Mouse (Mus musculus): ENCODE data around the gene Frmd5. TPM values are rescaled to one million over a fixed set of nuclear protein-coding genes. Genes with fewer than 3 reads are reported as not detected.
"Not testable (repeated sequence)": the region's sequence is repeated elsewhere in the genome, so short reads cannot be mapped to it uniquely, and the experiment has no call there.

Gene Frmd5
- polyA plus RNA-seq, 1 experiment from 2014 or later = 8.6 TPM

- no peak for ATAC-seq (ENCODE audit: insufficient number of reproducible peaks, insufficient read depth, low FRiP score, low read depth)
- Histone ChIP-seq H3K9me3 (ENCODE audit: control insufficient read depth, low read depth, low read length) (no peaks in the 10 kb centered on the region; the same call in 1 of the 2 replicates), H3K4me2 (replicated peaks; ENCODE audit: low read depth, low read length) (no peak overlapping the region), H3K9ac (replicated peaks; ENCODE audit: low read depth, low read length) (no peak overlapping the region), H3K27ac (ENCODE audit: low read length) (no peak overlapping the region), H3K4me1 (ENCODE audit: control insufficient read depth, insufficient read depth, low read length) (no peaks in the 10 kb centered on the region), H3K36me3 (ENCODE audit: control insufficient read depth, insufficient read depth, low read length) (no peaks in the 10 kb centered on the region), H3K4me3 (ENCODE audit: low read depth, low read length) (no peak overlapping the region), H3K27me3 (ENCODE audit: control insufficient read depth, insufficient read depth, low read length) (no peaks in the 10 kb centered on the region)
- WGBS = 56% methylated on average over 2 of the region's 2 CpGs
Observed at GRCm38 (mm10) chr2:121826189-121826588, 19.3 kb upstream of the Frmd5 start.

- 57% methylated on average over 5 of the region's 5 CpGs for WGBS
- Histone ChIP-seq H3K36me3 (ENCODE audit: control insufficient read depth, insufficient read depth, low read length) (no peaks in the 10 kb centered on the region), H3K4me2 (replicated peaks; ENCODE audit: low read depth, low read length) (no peak overlapping the region), H3K4me1 (ENCODE audit: control insufficient read depth, insufficient read depth, low read length) (no peaks in the 10 kb centered on the region), H3K4me3 (ENCODE audit: low read depth, low read length) (no peak overlapping the region), H3K27ac (ENCODE audit: low read length) (no peak overlapping the region), H3K27me3 (ENCODE audit: control insufficient read depth, insufficient read depth, low read length) (no peaks in the 10 kb centered on the region), H3K9me3 (ENCODE audit: control insufficient read depth, low read depth, low read length) (no peaks in the 10 kb centered on the region; the same call in 1 of the 2 replicates), H3K9ac (replicated peaks; ENCODE audit: low read depth, low read length) (no peak overlapping the region)
- no peak for ATAC-seq (ENCODE audit: insufficient number of reproducible peaks, insufficient read depth, low FRiP score, low read depth)
Observed at GRCm38 (mm10) chr2:121824653-121825052, 17.8 kb upstream of the Frmd5 start.

- Histone ChIP-seq H3K36me3 (ENCODE audit: control insufficient read depth, insufficient read depth, low read length) (no peaks in the 10 kb centered on the region), H3K4me2 (replicated peaks; ENCODE audit: low read depth, low read length) (no peak overlapping the region), H3K27ac (ENCODE audit: low read length) (no peak overlapping the region), H3K27me3 (ENCODE audit: control insufficient read depth, insufficient read depth, low read length) (no peaks in the 10 kb centered on the region), H3K4me3 (ENCODE audit: low read depth, low read length) (no peak overlapping the region), H3K9ac (replicated peaks; ENCODE audit: low read depth, low read length) (no peak overlapping the region), H3K4me1 (ENCODE audit: control insufficient read depth, insufficient read depth, low read length) (no peaks in the 10 kb centered on the region), H3K9me3 (ENCODE audit: control insufficient read depth, low read depth, low read length) (no peaks in the 10 kb centered on the region; the same call in 1 of the 2 replicates)
- ATAC-seq (ENCODE audit: insufficient number of reproducible peaks, insufficient read depth, low FRiP score, low read depth) = no peak
- 90% methylated on average over 7 of the region's 7 CpGs for WGBS
Observed at GRCm38 (mm10) chr2:121821787-121822186, 14.9 kb upstream of the Frmd5 start.

GRCm38 (mm10) chr2:121810876-121811275, 4.0 kb upstream of the Frmd5 start:
- 81% methylated on average over 6 of the region's 6 CpGs for WGBS

GRCm38 (mm10) chr2:121809126-121809525, 2.2 kb upstream of the Frmd5 start:
- no peaks in the 10 kb centered on the region for H3K36me3 ChIP-seq (ENCODE audit: control insufficient read depth, insufficient read depth, low read length)
- no peak overlapping the region for H3K9ac ChIP-seq (replicated peaks; ENCODE audit: low read depth, low read length)
- no peak for ATAC-seq (ENCODE audit: insufficient number of reproducible peaks, insufficient read depth, low FRiP score, low read depth)
- no peaks in the 10 kb centered on the region for H3K9me3 ChIP-seq (ENCODE audit: control insufficient read depth, low read depth, low read length)
- H3K4me3 ChIP-seq (ENCODE audit: low read depth, low read length) = no peak overlapping the region
- no peaks in the 10 kb centered on the region for H3K4me1 ChIP-seq (ENCODE audit: control insufficient read depth, insufficient read depth, low read length)
- WGBS = 82% methylated on average over 3 of the region's 3 CpGs
- 0 out of 2 replicates have a peak, but pooled peaks cover 9% of the 10 kb centered on the region for H3K27me3 ChIP-seq (ENCODE audit: control insufficient read depth, insufficient read depth, low read length)
- no peak overlapping the region for H3K4me2 ChIP-seq (replicated peaks; ENCODE audit: low read depth, low read length)
- H3K27ac ChIP-seq (ENCODE audit: low read length) = no peak overlapping the region

More at GRCm38 (mm10) chr2:121810876-121811275, 4.0 kb upstream of the Frmd5 start:
- ATAC-seq (ENCODE audit: insufficient number of reproducible peaks, insufficient read depth, low FRiP score, low read depth); H3K27me3 ChIP-seq (ENCODE audit: control insufficient read depth, insufficient read depth, low read length); H3K27ac ChIP-seq (ENCODE audit: low read length); H3K4me2 ChIP-seq (replicated peaks; ENCODE audit: low read depth, low read length); H3K9me3 ChIP-seq (ENCODE audit: control insufficient read depth, low read depth, low read length); H3K36me3 ChIP-seq (ENCODE audit: control insufficient read depth, insufficient read depth, low read length); H3K4me3 ChIP-seq (ENCODE audit: low read depth, low read length); H3K4me1 ChIP-seq (ENCODE audit: control insufficient read depth, insufficient read depth, low read length); H3K9ac ChIP-seq (replicated peaks; ENCODE audit: low read depth, low read length): not testable (repeated sequence)

GRCm38 (mm10) chr2:121806171-121806943, 530 bp downstream of the Frmd5 start:
- peak; percentile 77 for ATAC-seq (ENCODE audit: insufficient number of reproducible peaks, insufficient read depth, low FRiP score, low read depth)
- WGBS = under 1% methylated on average over 74 of the region's 90 CpGs
- peak overlapping the region; percentile 89 for H3K4me2 ChIP-seq (replicated peaks; ENCODE audit: low read depth, low read length)

GRCm38 (mm10) chr2:121799051-121799450, 7.8 kb downstream of the Frmd5 start:
- Histone ChIP-seq H3K9ac (replicated peaks; ENCODE audit: low read depth, low read length) (no peak overlapping the region), H3K9me3 (ENCODE audit: control insufficient read depth, low read depth, low read length) (no peaks in the 10 kb centered on the region), H3K4me2 (replicated peaks; ENCODE audit: low read depth, low read length) (no peak overlapping the region), H3K4me3 (ENCODE audit: low read depth, low read length) (no peak overlapping the region), H3K4me1 (ENCODE audit: control insufficient read depth, insufficient read depth, low read length) (no peaks in the 10 kb centered on the region), H3K27ac (ENCODE audit: low read length) (no peak overlapping the region), H3K27me3 (ENCODE audit: control insufficient read depth, insufficient read depth, low read length) (no peaks in the 10 kb centered on the region), H3K36me3 (ENCODE audit: control insufficient read depth, insufficient read depth, low read length) (no peaks in the 10 kb centered on the region)
- 90% methylated on average over 7 of the region's 7 CpGs for WGBS
- no peak for ATAC-seq (ENCODE audit: insufficient number of reproducible peaks, insufficient read depth, low FRiP score, low read depth)

More at GRCm38 (mm10) chr2:121806171-121806943, 530 bp downstream of the Frmd5 start:
- Histone ChIP-seq H3K4me3 (ENCODE audit: low read depth, low read length) (peak overlapping the region; percentile 65), H3K27ac (ENCODE audit: low read length) (peak overlapping the region; percentile 53; the same call in 1 of the 2 replicates), H3K36me3 (ENCODE audit: control insufficient read depth, insufficient read depth, low read length) (no peaks in the 10 kb centered on the region), H3K4me1 (ENCODE audit: control insufficient read depth, insufficient read depth, low read length) (no peaks in the 10 kb centered on the region), H3K9me3 (ENCODE audit: control insufficient read depth, low read depth, low read length) (no peaks in the 10 kb centered on the region), H3K27me3 (ENCODE audit: control insufficient read depth, insufficient read depth, low read length) (0 out of 2 replicates have a peak, but pooled peaks cover 9% of the 10 kb centered on the region), H3K9ac (replicated peaks; ENCODE audit: low read depth, low read length) (peak overlapping the region; percentile 39)

- no peak overlapping the region for H3K4me3 ChIP-seq (ENCODE audit: low read depth, low read length)
Observed at GRCm38 (mm10) chr2:121795995-121796394, 10.9 kb downstream of the Frmd5 start.

More at GRCm38 (mm10) chr2:121795995-121796394, 10.9 kb downstream of the Frmd5 start:
- Histone ChIP-seq H3K27ac (ENCODE audit: low read length) (no peak overlapping the region), H3K27me3 (ENCODE audit: control insufficient read depth, insufficient read depth, low read length) (no peaks in the 10 kb centered on the region), H3K9me3 (ENCODE audit: control insufficient read depth, low read depth, low read length) (no peaks in the 10 kb centered on the region), H3K36me3 (ENCODE audit: control insufficient read depth, insufficient read depth, low read length) (no peaks in the 10 kb centered on the region), H3K4me2 (replicated peaks; ENCODE audit: low read depth, low read length) (no peak overlapping the region), H3K9ac (replicated peaks; ENCODE audit: low read depth, low read length) (no peak overlapping the region), H3K4me1 (ENCODE audit: control insufficient read depth, insufficient read depth, low read length) (no peaks in the 10 kb centered on the region)
- 79% methylated on average over 6 of the region's 6 CpGs for WGBS
- ATAC-seq (ENCODE audit: insufficient number of reproducible peaks, insufficient read depth, low FRiP score, low read depth) = no peak
